Mouse (Mus musculus): ENCODE data around the gene Auh. TPM values are rescaled to one million over a fixed set of nuclear protein-coding genes. Genes with fewer than 3 reads are reported as not detected.

Gene Auh
- polyA plus RNA-seq, 1 experiment, result 6.8 TPM

DNA sequence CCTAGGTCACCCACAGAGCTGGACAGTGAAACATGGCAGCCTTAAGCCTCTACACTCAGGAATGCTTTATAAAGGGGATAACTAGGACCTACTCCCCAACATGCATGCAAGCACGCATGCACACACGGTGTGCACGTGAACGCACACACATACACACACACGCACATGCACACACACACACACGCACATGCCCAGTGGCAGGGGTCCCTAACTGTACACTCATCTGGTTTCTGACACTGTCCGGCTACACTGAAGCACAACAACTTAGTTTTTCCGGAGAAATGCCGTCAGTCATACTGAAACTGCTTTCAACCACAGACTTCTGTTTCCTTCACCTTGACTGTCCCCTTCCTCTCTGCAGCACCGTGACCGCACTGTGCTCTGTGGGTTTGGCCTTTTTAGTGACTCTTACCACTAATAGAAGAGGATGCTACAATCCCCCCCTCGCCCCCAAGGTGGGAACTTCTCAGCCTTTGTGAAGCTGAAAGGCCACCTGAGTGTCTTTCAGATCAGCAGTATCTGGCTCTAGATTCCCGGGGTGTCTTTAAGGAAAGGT, 136.0 kb downstream of the Auh start:
- no peaks in the 10 kb centered on the region for H3K36me3 ChIP-seq (ENCODE audit: control insufficient read depth)
- TF ChIP-seq TAL1 (IDR thresholded peaks at IDR 0.05; ENCODE audit: low read length) (no peak), GATA1 (IDR thresholded peaks at IDR 0.05; ENCODE audit: low read length) (no peak)
- H3K4me3 ChIP-seq (replicated peaks), result no peak overlapping the region
- H3K27me3 ChIP-seq (ENCODE audit: control insufficient read depth), result no peaks in the 10 kb centered on the region; the same call in 1 of the 2 replicates
- H3K4me1 ChIP-seq (ENCODE audit: control insufficient read depth), result no peaks in the 10 kb centered on the region
- H3K9me3 ChIP-seq (ENCODE audit: control insufficient read depth, low read length), result no peaks in the 10 kb centered on the region

- Histone ChIP-seq H3K9me3 (ENCODE audit: control insufficient read depth, low read length) (no peaks in the 10 kb centered on the region), H3K4me3 (replicated peaks) (no peak overlapping the region), H3K27me3 (ENCODE audit: control insufficient read depth) (no peaks in the 10 kb centered on the region; the same call in 1 of the 2 replicates), H3K4me1 (ENCODE audit: control insufficient read depth) (no peaks in the 10 kb centered on the region; the same call in 1 of the 2 replicates), H3K36me3 (ENCODE audit: control insufficient read depth) (no peaks in the 10 kb centered on the region)
- TF ChIP-seq GATA1 (IDR thresholded peaks at IDR 0.05; ENCODE audit: low read length), result no peak
- no peak for TF ChIP-seq TAL1 (IDR thresholded peaks at IDR 0.05; ENCODE audit: low read length)
Measured at GRCm38 (mm10) chr13:52792242-52792844, 137.1 kb downstream of the Auh start.

GRCm38 (mm10) chr13:52790894-52791293, 138.6 kb downstream of the Auh start:
- H3K9me3 ChIP-seq (ENCODE audit: control insufficient read depth, low read length), result no peaks in the 10 kb centered on the region

More at GRCm38 (mm10) chr13:52790894-52791293, 138.6 kb downstream of the Auh start:
- Histone ChIP-seq H3K36me3 (ENCODE audit: control insufficient read depth) (no peaks in the 10 kb centered on the region), H3K4me1 (ENCODE audit: control insufficient read depth) (no peaks in the 10 kb centered on the region; the same call in 1 of the 2 replicates), H3K27me3 (ENCODE audit: control insufficient read depth) (no peaks in the 10 kb centered on the region; the same call in 1 of the 2 replicates), H3K4me3 (replicated peaks) (no peak overlapping the region)
- TF ChIP-seq TAL1 (IDR thresholded peaks at IDR 0.05; ENCODE audit: low read length), result no peak

Other genes starting within 250 kb of the Auh start
- gene Nfil3, start 51.4 kb upstream of the Auh start, polyA plus RNA-seq (2012), result 0.05 and 0.08 TPM in 2 replicates